ENCODE assay signal across 8 mouse cellular contexts in genomic region chr12:108277341-108277841, GRCm38 (mm10). TPM values are rescaled to one million over a fixed set of nuclear protein-coding genes. Genes with fewer than 3 reads are reported as not detected.
DNase-seq lines count a peak whose midpoint lies in the region; ATAC-seq lines count a peak whose summit lies in the region.

No protein-coding gene starts in this region.

- WGBS in intestine, embryonic 16.5 days = 19% methylated on average over 12 of the region's 12 CpGs
- WGBS in stomach, embryonic 14.5 days = 4% methylated on average over 12 of the region's 12 CpGs

- H3K4me2 ChIP-seq in intestine, embryonic 16.5 days (ENCODE audit: low read depth, low read length) = peak overlapping the region; percentile 6; the same call in 1 of the 2 replicates
- H3K4me2 ChIP-seq in stomach, embryonic 14.5 days (replicated peaks; ENCODE audit: low read depth, low read length) = peak overlapping the region; percentile 20

- peak overlapping the region; percentile 27; the same call in 1 of the 2 replicates for H3K9ac ChIP-seq in intestine, embryonic 16.5 days (ENCODE audit: low read depth, low read length)
- H3K9ac ChIP-seq in stomach, embryonic 14.5 days (replicated peaks; ENCODE audit: low read depth, low read length) = no peak overlapping the region

- no peaks in the 10 kb centered on the region for H3K36me3 ChIP-seq in intestine, embryonic 16.5 days (ENCODE audit: control insufficient read depth, insufficient read depth, low read length)
- no peaks in the 10 kb centered on the region for H3K36me3 ChIP-seq in stomach, embryonic 14.5 days (ENCODE audit: control insufficient read depth, insufficient read depth, low read length)

- DNase-seq in CD4-positive, CD25-positive, alpha-beta regulatory T cell, adult 2 months (ENCODE audit: low read depth, low spot score) = peak; percentile 18
- peak; percentile 41 for DNase-seq in lung, postnatal 36 days
- no peak for DNase-seq in lung, postnatal 10 days
- DNase-seq in urinary bladder, postnatal 10 days (ENCODE audit: low spot score) = no peak

- ATAC-seq in CD4-positive, CD25-positive, alpha-beta regulatory T cell, adult 4 months = no peak
- ATAC-seq in intestine, embryonic 16.5 days = no peak
- no peak for ATAC-seq in stomach, embryonic 14.5 days (ENCODE audit: insufficient number of reproducible peaks, insufficient read depth, low FRiP score, low read depth)
- ATAC-seq in activated CD4-positive, CD25-positive, alpha-beta regulatory T cell, adult 4 months = no peak

- H3K4me3 ChIP-seq in intestine, embryonic 16.5 days (ENCODE audit: low read length) = no peak overlapping the region
- 0 out of 2 replicates have a peak overlapping the region, but pooled peaks have one; percentile 2 for H3K4me3 ChIP-seq in stomach, embryonic 14.5 days (ENCODE audit: low read depth, low read length)

- H3K4me1 ChIP-seq in intestine, embryonic 16.5 days (ENCODE audit: control insufficient read depth, insufficient read depth, low read length) = peaks cover 35% of the 10 kb centered on the region
- peaks cover 35% of the 10 kb centered on the region for H3K4me1 ChIP-seq in stomach, embryonic 14.5 days (ENCODE audit: control insufficient read depth, insufficient read depth, low read length)

- H3K27me3 ChIP-seq in intestine, embryonic 16.5 days (replicated peaks; ENCODE audit: control insufficient read depth, insufficient read depth, low read length) = no peaks in the 10 kb centered on the region
- no peaks in the 10 kb centered on the region for H3K27me3 ChIP-seq in stomach, embryonic 14.5 days (ENCODE audit: control insufficient read depth, insufficient read depth, low read length)

- no peak overlapping the region for H3K27ac ChIP-seq in intestine, embryonic 16.5 days (ENCODE audit: low read length)
- no peak overlapping the region for H3K27ac ChIP-seq in stomach, embryonic 14.5 days (ENCODE audit: low read length)

- no peaks in the 10 kb centered on the region for H3K9me3 ChIP-seq in intestine, embryonic 16.5 days (ENCODE audit: control insufficient read depth, low read length)
- H3K9me3 ChIP-seq in stomach, embryonic 14.5 days (ENCODE audit: control insufficient read depth, low read depth, low read length) = no peaks in the 10 kb centered on the region

RNA-seq across cellular contexts. Expression of gene Ccdc85c, which starts 2.2 kb away (rescaled TPM):
- polyA plus RNA-seq in CD4-positive, CD25-positive, alpha-beta regulatory T cell, adult 4 months (2017; shearing (Covaris generic)) = under 1 TPM; 0.27 to 0.46 TPM
- 4.8 and 7.1 TPM in 2 replicates for polyA plus RNA-seq in intestine, embryonic 16.5 days (2015; fragmentation: Nextera tagmentation; extraction: Ambion mirVana)
- 8.9 and 10.2 TPM in 2 replicates for polyA plus RNA-seq in stomach, embryonic 14.5 days (2014; fragmentation: Nextera tagmentation; extraction: Ambion mirVana)
- under 1 TPM; 0.25 to 0.42 TPM for polyA plus RNA-seq in activated CD4-positive, CD25-positive, alpha-beta regulatory T cell, adult 4 months (2017; shearing (Covaris generic))

RNA-seq across cellular contexts. Expression of gene Hhipl1, which starts 28.7 kb away (rescaled TPM):
- not detected for polyA plus RNA-seq in CD4-positive, CD25-positive, alpha-beta regulatory T cell, adult 4 months (2017; shearing (Covaris generic))
- polyA plus RNA-seq in intestine, embryonic 16.5 days (2015; fragmentation: Nextera tagmentation; extraction: Ambion mirVana) = 0.43 and 0.53 TPM in 2 replicates
- polyA plus RNA-seq in stomach, embryonic 14.5 days (2014; fragmentation: Nextera tagmentation; extraction: Ambion mirVana) = 0.69 and 0.72 TPM in 2 replicates
- under 1 TPM in 1 of 2 experiments, not detected in 1; 0.08 TPM for polyA plus RNA-seq in activated CD4-positive, CD25-positive, alpha-beta regulatory T cell, adult 4 months (2017; shearing (Covaris generic))

RNA-seq across cellular contexts. Expression of gene Cyp46a1, which starts 56.8 kb away (rescaled TPM):
- not detected for polyA plus RNA-seq in CD4-positive, CD25-positive, alpha-beta regulatory T cell, adult 4 months (2017; shearing (Covaris generic))
- 3.8 and 4.6 TPM in 2 replicates for polyA plus RNA-seq in intestine, embryonic 16.5 days (2015; fragmentation: Nextera tagmentation; extraction: Ambion mirVana)
- polyA plus RNA-seq in stomach, embryonic 14.5 days (2014; fragmentation: Nextera tagmentation; extraction: Ambion mirVana) = 6.5 and 8.7 TPM in 2 replicates
- not detected for polyA plus RNA-seq in activated CD4-positive, CD25-positive, alpha-beta regulatory T cell, adult 4 months (2017; shearing (Covaris generic))

Comparison
In these comparisons a context has a peak if more than half of its experiments do, and no peak if none do; other contexts are left out.
1. DNase-seq: peak in CD4-positive, CD25-positive, alpha-beta regulatory T cell, adult 2 months (single experiment) and lung, postnatal 36 days (single experiment); none in lung, postnatal 10 days (single experiment) and urinary bladder, postnatal 10 days (single experiment).